Mouse (Mus musculus): Measurements from ENCODE around the gene Defb36.

The Defb36 gene

DNA sequence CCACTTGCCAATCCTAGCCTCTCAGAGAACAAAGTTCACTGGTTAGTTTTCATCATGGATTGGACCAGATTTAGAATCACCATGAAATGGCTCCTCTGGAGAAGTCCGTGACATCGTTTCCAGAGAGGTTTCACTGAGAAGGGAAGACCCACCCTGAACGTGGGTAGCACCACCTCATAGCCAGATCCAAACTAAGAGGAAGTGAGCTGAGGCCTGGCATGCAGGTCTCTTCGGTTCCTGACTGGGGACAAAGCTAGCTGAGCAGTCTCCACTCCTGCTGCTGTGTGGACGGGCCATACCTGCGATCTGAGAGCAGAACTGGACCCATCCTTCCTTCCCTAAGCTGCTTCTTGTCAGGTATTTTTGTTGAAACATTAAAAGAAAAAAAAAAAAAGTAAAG lies 57.0 kb downstream of the Defb36 start:
- in situ Hi-C loops (cut with MboI; ENCODE audit: low sequenced_read_pairs): loop anchor here (10.0 kb wide), 1 partner anchor 46 kb away; no protein-coding TSS in a partner anchor
